Mouse (Mus musculus) liver, adult 2 months (tissue): Measurements from ENCODE around the gene Oas2. TPM values are rescaled to one million over a fixed set of nuclear protein-coding genes. Genes with fewer than 3 reads are reported as not detected.
"Not testable (repeated sequence)": the region's sequence is repeated elsewhere in the genome, so short reads cannot be mapped to it uniquely, and the experiment has no call there.

Experiments used
- DNase-seq: peaks from one replicate; pipeline ENCODE4 v3.0.0-alpha.2; 2011; ENCODE audit warnings: low read depth, low spot score; ENCODE audit errors: extremely low read depth
- H3K27ac ChIP-seq: fragments of 200-500 bp; replicated peaks from 2 replicates; pipeline ENCODE4 v1.5.1; 2012; ENCODE audit warnings: low read depth, mild to moderate bottlenecking, control low read depth, inconsistent platforms, low read length; ENCODE audit not compliant: insufficient read depth
- H3K27me3 ChIP-seq: fragments of 200-500 bp; 2 replicates; pipeline ENCODE4 v1.6.1; 2012; ENCODE audit warnings: mild to moderate bottlenecking, moderate library complexity, low read length, inconsistent platforms; ENCODE audit not compliant: control insufficient read depth, insufficient read depth
- H3K36me3 ChIP-seq: fragments of 200-500 bp; 2 replicates; pipeline ENCODE4 v1.6.1; 2012; ENCODE audit warnings: low read length, inconsistent platforms; ENCODE audit not compliant: control insufficient read depth, insufficient read depth
- H3K4me1 ChIP-seq: fragments of 200-500 bp; 2 replicates; pipeline ENCODE4 v1.6.1; 2011; ENCODE audit warnings: low read length; ENCODE audit not compliant: control insufficient read depth, insufficient read depth
- H3K4me3 ChIP-seq: fragments of 200-500 bp; 2 replicates; pipeline ENCODE4 v1.5.1; 2011; ENCODE audit warnings: low read depth, mild to moderate bottlenecking, control low read depth, low read length, moderate library complexity; ENCODE audit not compliant: insufficient read depth
- H3K79me2 ChIP-seq: fragments of 200-500 bp; 2 replicates; pipeline ENCODE4 v1.6.1; 2012; ENCODE audit warnings: inconsistent platforms, mild to moderate bottlenecking, low read length, moderate library complexity; ENCODE audit not compliant: control insufficient read depth, insufficient read depth
- H3K9ac ChIP-seq: fragments of 200-500 bp; 2 replicates; pipeline ENCODE4 v1.6.1; 2012; ENCODE audit warnings: low read depth, mild to moderate bottlenecking, control low read depth, inconsistent platforms, low read length
- CTCF ChIP-seq: fragments of 200-500 bp; IDR thresholded peaks from 2 replicates; pipeline ENCODE4 v1.5.1; 2011; ENCODE audit warnings: low read depth, low read length, control low read depth
- POLR2A ChIP-seq: fragments of 200-500 bp; IDR thresholded peaks from 2 replicates; pipeline ENCODE4 v1.6.1; 2011; ENCODE audit warnings: low read length, control low read depth; ENCODE audit not compliant: insufficient read depth; ENCODE audit errors: extremely low read depth
- WGBS: fragments of 180-500 bp; shearing (Covaris S2); methylation state at CpG from one replicate; pipeline ENCODE4 v1.1.7; 2018; 5-methylcytosine and 5-hydroxymethylcytosine counted together
- polyA plus RNA-seq: library from polyadenylated mRNA; depleted of rRNA; stranded (reverse); fragments of >200 nt; gene quantifications from 2 replicates; pipeline ENCODE4 v1.2.3, GENCODE M21; 2012; rRNA removed
- total RNA-seq: library from RNA; depleted of rRNA; stranded (reverse); fragments of >200 nt; gene quantifications from 2 replicates; pipeline ENCODE4 v1.2.3, GENCODE M21; 2014; rRNA removed

Oas2 gene
- total RNA-seq (1.8 and 1.9 TPM in 2 replicates), polyA plus RNA-seq (1.3 and 5.4 TPM in 2 replicates)

GRCm38 (mm10) chr5:120749688-120750087 lies at the start of gene Oas2:
Oas2 (minus strand) TSS chr5:120749853.
- peak within 1 kb of the TSS; percentile 37 for H3K4me3 ChIP-seq
- H3K79me2 ChIP-seq, result no peaks in the 10 kb centered on the region
- no peaks in the 10 kb centered on the region for H3K27me3 ChIP-seq
- TF ChIP-seq CTCF (no peak), POLR2A (no peak)
- peak within 1 kb of the TSS; percentile 61 for H3K9ac ChIP-seq
- DNase-seq, result peak; percentile 31
- 50% methylated on average over 5 of the region's 5 CpGs for WGBS
- no peaks in the 10 kb centered on the region for H3K4me1 ChIP-seq
- peak within 1 kb of the TSS; percentile 16; the same call in 1 of the 2 replicates for H3K27ac ChIP-seq
- H3K36me3 ChIP-seq, result no peaks in the 10 kb centered on the region

- not testable (repeated sequence) for DNase-seq, H3K9ac ChIP-seq, H3K79me2 ChIP-seq, H3K27me3 ChIP-seq, H3K36me3 ChIP-seq, H3K27ac ChIP-seq, H3K4me1 ChIP-seq, H3K4me3 ChIP-seq
- WGBS, result 54% methylated on average over 2 of the region's 2 CpGs
Observed at GRCm38 (mm10) chr5:120798943-120799342, 49.3 kb upstream of the Oas2 start.

- WGBS, result 70% methylated on average over 5 of the region's 5 CpGs
- H3K4me1 ChIP-seq, H3K4me3 ChIP-seq, H3K27ac ChIP-seq, H3K27me3 ChIP-seq, H3K36me3 ChIP-seq, H3K9ac ChIP-seq, H3K79me2 ChIP-seq, DNase-seq: not testable (repeated sequence)
Observed at GRCm38 (mm10) chr5:120798147-120798546, 48.5 kb upstream of the Oas2 start.

- not testable (repeated sequence) for H3K4me3 ChIP-seq
- 70% methylated on average over 9 of the region's 9 CpGs for WGBS
Observed at GRCm38 (mm10) chr5:120795480-120796034, 45.9 kb upstream of the Oas2 start, which contains the start of gene Oas1e. Oas1e (minus strand) TSS chr5:120795530.

GRCm38 (mm10) chr5:120793043-120793442 lies 43.4 kb upstream of the Oas2 start:
- H3K4me3 ChIP-seq, result no peak overlapping the region
- 13% methylated on average over 2 of the region's 2 CpGs for WGBS
- H3K36me3 ChIP-seq, result no peaks in the 10 kb centered on the region
- TF ChIP-seq CTCF (peak; percentile 67), POLR2A (no peak)
- no peak overlapping the region for H3K27ac ChIP-seq
- no peak overlapping the region for H3K9ac ChIP-seq
- DNase-seq, result peak; percentile 31
- H3K27me3 ChIP-seq, result no peaks in the 10 kb centered on the region
- H3K4me1 ChIP-seq, result no peaks in the 10 kb centered on the region
- H3K79me2 ChIP-seq, result no peaks in the 10 kb centered on the region

More at GRCm38 (mm10) chr5:120795480-120796034, 45.9 kb upstream of the Oas2 start, which contains the start of gene Oas1e:
- H3K27me3 ChIP-seq, H3K9ac ChIP-seq, H3K4me1 ChIP-seq, H3K79me2 ChIP-seq, DNase-seq, H3K27ac ChIP-seq, H3K36me3 ChIP-seq: not testable (repeated sequence)

GRCm38 (mm10) chr5:120787042-120787441 lies 37.4 kb upstream of the Oas2 start:
- TF ChIP-seq CTCF (no peak), POLR2A (no peak)
- H3K27me3 ChIP-seq, result no peaks in the 10 kb centered on the region; the same call in 1 of the 2 replicates
- 47% methylated on average over 3 of the region's 3 CpGs for WGBS
- no peaks in the 10 kb centered on the region for H3K79me2 ChIP-seq
- no peak overlapping the region for H3K27ac ChIP-seq
- H3K4me3 ChIP-seq, result no peak overlapping the region
- no peaks in the 10 kb centered on the region for H3K36me3 ChIP-seq
- H3K4me1 ChIP-seq, result no peaks in the 10 kb centered on the region
- no peak for DNase-seq
- H3K9ac ChIP-seq, result no peak overlapping the region
